Mouse (Mus musculus) myocyte (in vitro differentiated cells): Measurements from ENCODE around the gene Fam122a.

Source experiments
- CEBPB ChIP-seq: IDR thresholded peaks from 2 replicates; pipeline ENCODE4 v1.6.1; 2011; ENCODE audit warnings: mild to moderate bottlenecking, moderate library complexity; ENCODE audit not compliant: poor library complexity, insufficient read depth, severe bottlenecking
- E2F4 ChIP-seq: IDR thresholded peaks from one replicate; pipeline ENCODE4 v1.6.1; 2011; ENCODE audit warnings: mild to moderate bottlenecking, control low read depth, moderate library complexity; ENCODE audit not compliant: insufficient read depth
- MAX ChIP-seq: IDR thresholded peaks from one replicate; pipeline ENCODE4 v1.6.1; 2011; ENCODE audit warnings: low read depth, mild to moderate bottlenecking, control low read depth
- MYOD1 ChIP-seq, 3 experiments: IDR thresholded peaks; one replicate each; pipeline ENCODE4 v1.6.1; 2011; ENCODE audit warnings: control low read depth in 2 of 3, low read depth in 2 of 3, mild to moderate bottlenecking in 2 of 3, moderate library complexity in 1 of 3; ENCODE audit not compliant: insufficient read length in 2 of 3, control insufficient read depth in 1 of 3
- MYOG ChIP-seq, 3 experiments: IDR thresholded peaks; one replicate each; pipeline ENCODE4 v1.6.1; 2011; ENCODE audit warnings: control low read depth in 2 of 3, low read depth in 2 of 3, mild to moderate bottlenecking in 2 of 3; ENCODE audit not compliant: insufficient read length in 2 of 3, control insufficient read depth in 1 of 3, insufficient read depth in 1 of 3
- POLR2A ChIP-seq: IDR thresholded peaks from one replicate; pipeline ENCODE4 v1.6.1; 2011; ENCODE audit warnings: low read depth, mild to moderate bottlenecking, control low read depth, moderate library complexity; ENCODE audit not compliant: insufficient read length
- POLR2AphosphoS2 ChIP-seq: IDR thresholded peaks from one replicate; pipeline ENCODE4 v1.6.1; 2011; ENCODE audit warnings: low read depth, control low read depth; ENCODE audit not compliant: insufficient read length
- SRF ChIP-seq: IDR thresholded peaks from one replicate; pipeline ENCODE4 v1.6.1; 2011; ENCODE audit warnings: low read depth; ENCODE audit not compliant: control insufficient read depth, insufficient read length
- TCF12 ChIP-seq: IDR thresholded peaks from one replicate; pipeline ENCODE4 v1.6.1; 2011; ENCODE audit warnings: mild to moderate bottlenecking, control low read depth; ENCODE audit not compliant: poor library complexity, insufficient read depth, severe bottlenecking

DNA sequence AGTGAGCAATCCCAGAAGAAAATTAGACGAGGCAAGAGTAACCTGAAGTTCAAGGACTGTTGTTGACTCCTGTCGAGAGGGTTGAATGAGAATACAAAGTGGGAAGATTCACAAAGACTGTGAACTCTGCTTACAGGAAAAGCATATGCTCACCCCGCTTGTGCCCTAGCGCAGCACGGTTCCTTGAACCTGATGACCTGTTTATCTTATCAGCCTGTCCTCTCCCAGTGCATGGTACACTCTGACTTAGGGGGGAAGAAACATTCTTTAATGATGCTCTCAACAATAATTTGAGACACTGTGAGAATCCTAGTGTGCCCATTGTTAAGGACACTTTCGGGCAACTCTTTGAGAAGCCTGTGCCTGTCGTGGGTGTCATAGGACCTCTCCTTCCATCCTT is 39.9 kb upstream of the Fam122a start:
- TF ChIP-seq TCF12 (no peak), E2F4 (no peak), SRF (no peak), POLR2A (no peak), MYOD1 (IDR thresholded peaks at IDR 0.05; ENCODE audit: control insufficient read depth in 1 of 3, insufficient read length in 2 of 3, low read depth in 2 of 3) (no peak), POLR2AphosphoS2 (no peak), MAX (no peak), CEBPB (no peak), MYOG (IDR thresholded peaks at IDR 0.05; ENCODE audit: control insufficient read depth in 1 of 3, insufficient read depth in 1 of 3, insufficient read length in 2 of 3, low read depth in 2 of 3) (no peak)
